Comparison of ENCODE assay signal across 8 mouse cellular contexts in the genomic region with DNA sequence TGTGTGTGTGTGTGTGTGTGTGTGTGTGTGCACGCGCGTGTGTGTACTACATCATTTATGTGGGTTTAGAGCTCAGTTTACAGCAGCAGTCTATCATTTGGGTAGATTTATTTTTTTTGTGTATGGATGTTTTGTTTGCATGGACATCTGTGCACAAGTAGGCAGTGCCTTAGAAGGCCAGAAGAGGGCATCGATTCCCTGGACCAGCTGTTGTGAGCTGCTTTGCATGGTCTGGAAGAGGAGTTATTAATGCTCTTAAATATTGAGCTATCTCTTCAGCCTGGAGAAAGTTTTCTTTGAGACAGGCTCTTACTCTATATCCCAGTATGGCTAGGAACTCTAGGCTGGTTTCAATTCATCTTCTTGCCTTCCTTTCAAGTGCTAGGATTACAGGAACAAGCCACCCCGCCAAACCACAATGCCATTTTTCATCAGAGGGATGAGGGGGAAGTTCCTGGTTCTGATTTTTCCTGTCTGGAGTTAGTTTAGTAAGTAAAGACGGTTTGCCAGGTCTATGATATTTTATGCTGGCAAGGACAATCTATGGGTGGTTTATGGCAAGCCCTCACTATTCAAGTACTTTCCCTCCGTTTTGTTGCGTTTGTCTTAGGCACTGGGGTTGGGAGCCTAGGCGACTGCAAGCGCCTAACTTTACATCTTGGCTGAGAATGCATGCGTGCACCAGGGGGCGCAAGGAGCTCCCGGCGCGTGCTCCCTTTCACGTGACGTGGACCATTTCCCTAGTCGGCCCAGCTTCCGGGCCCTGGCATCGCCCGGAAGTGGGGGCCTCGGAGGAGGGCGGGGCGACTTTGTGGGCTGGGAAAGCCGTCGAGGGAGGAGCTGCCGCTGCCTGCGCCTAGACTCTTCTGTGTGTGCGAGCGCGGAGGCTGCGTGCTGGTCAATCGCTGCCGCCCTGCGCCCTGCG. TPM values are rescaled to one million over a fixed set of nuclear protein-coding genes. Genes with fewer than 3 reads are reported as not detected.
DNase-seq lines count a peak whose midpoint lies in the region; ATAC-seq and TF ChIP-seq lines count a peak whose summit lies in the region.

A gene (plus strand): TSS at position 859 of the 925 bp plus-strand sequence.

- H3K4me3 ChIP-seq in G1E (ENCODE audit: low read depth, low read length) = peak within 1 kb of the TSS; percentile 72
- H3K4me3 ChIP-seq in forebrain, embryonic 16.5 days (replicated peaks; ENCODE audit: low read length) = peak within 1 kb of the TSS; percentile 69
- H3K4me3 ChIP-seq in lung, embryonic 15.5 days = peak within 1 kb of the TSS; percentile 51

- peaks cover 9% of the 10 kb centered on the region for H3K36me3 ChIP-seq in G1E (replicated peaks)
- H3K36me3 ChIP-seq in forebrain, embryonic 16.5 days (ENCODE audit: control insufficient read depth, insufficient read depth) = no peaks in the 10 kb centered on the region
- no peaks in the 10 kb centered on the region for H3K36me3 ChIP-seq in lung, embryonic 15.5 days

- peak within 1 kb of the TSS; percentile 62 for H3K4me2 ChIP-seq in forebrain, embryonic 16.5 days (ENCODE audit: low read length)
- peak within 1 kb of the TSS; percentile 55 for H3K4me2 ChIP-seq in lung, embryonic 15.5 days

- peak within 1 kb of the TSS; percentile 61 for H3K9ac ChIP-seq in forebrain, embryonic 16.5 days (replicated peaks; ENCODE audit: low read depth, low read length)
- H3K9ac ChIP-seq in lung, embryonic 15.5 days = peak within 1 kb of the TSS; percentile 52

- peak; percentile 26 for DNase-seq in G1E (ENCODE audit: low spot score)
- peak; percentile 83 to 87 for DNase-seq in cerebellum, adult 18-20 months
- DNase-seq in heart, postnatal 36 days = peak; percentile 84 to 89
- DNase-seq in layer of hippocampus, adult 8-10 months (ENCODE audit: low spot score in 2 of 2) = peak; percentile 80 to 90
- DNase-seq in ovary, adult 18-20 months (ENCODE audit: low spot score) = peak; percentile 86
- DNase-seq in thymus, postnatal 0 days (ENCODE audit: low spot score) = peak; percentile 94

- ATAC-seq in G1E (ENCODE audit: extremely low read depth, insufficient number of reproducible peaks, low FRiP score, poor library complexity, severe bottlenecking) = peak; percentile 90
- ATAC-seq in forebrain, embryonic 16.5 days = peak; percentile 98
- ATAC-seq in lung, embryonic 15.5 days (ENCODE audit: borderline replicate concordance, extremely low read depth, low FRiP score, low TSS enrichment) = peak; percentile 99

- no peak for TF ChIP-seq CTCF in G1E (IDR thresholded peaks at IDR 0.05; ENCODE audit: low read depth, low read length)

- 19% methylated on average over 36 of the region's 36 CpGs for WGBS in forebrain, embryonic 16.5 days
- WGBS in lung, embryonic 15.5 days = 11% methylated on average over 36 of the region's 36 CpGs

- no peaks in the 10 kb centered on the region for H3K9me3 ChIP-seq in G1E (replicated peaks)
- H3K9me3 ChIP-seq in forebrain, embryonic 16.5 days (ENCODE audit: control insufficient read depth, low read length) = no peaks in the 10 kb centered on the region
- no peaks in the 10 kb centered on the region for H3K9me3 ChIP-seq in lung, embryonic 15.5 days

- peak within 1 kb of the TSS; percentile 4; the same call in 1 of the 2 replicates for H3K27ac ChIP-seq in forebrain, embryonic 16.5 days (ENCODE audit: low read length)
- H3K27ac ChIP-seq in lung, embryonic 15.5 days = peak within 1 kb of the TSS; percentile 66

- intact Hi-C loops in heart, postnatal 36 days (cut with DNase I) = loop anchor here (1.0 to 5.0 kb wide), 5 partner anchors 51 to 161 kb away; a partner anchor contains a TSS

- H3K4me1 ChIP-seq in G1E (ENCODE audit: insufficient read depth, low read depth, low read length) = peaks cover 10% of the 10 kb centered on the region; the same call in 1 of the 2 replicates
- peaks cover 7% of the 10 kb centered on the region for H3K4me1 ChIP-seq in forebrain, embryonic 16.5 days (replicated peaks; ENCODE audit: control insufficient read depth, insufficient read depth, low read length)
- H3K4me1 ChIP-seq in lung, embryonic 15.5 days = no peaks in the 10 kb centered on the region

- H3K27me3 ChIP-seq in G1E (ENCODE audit: insufficient read depth, low read length) = no peaks in the 10 kb centered on the region
- no peaks in the 10 kb centered on the region for H3K27me3 ChIP-seq in forebrain, embryonic 16.5 days (replicated peaks; ENCODE audit: control insufficient read depth, insufficient read depth, low read length)
- H3K27me3 ChIP-seq in lung, embryonic 15.5 days = no peaks in the 10 kb centered on the region

RNA-seq across cellular contexts. Expression of the gene that starts here (rescaled TPM):
- 36.4 and 49.7 TPM in 2 replicates for total RNA-seq in G1E (2014; fragmentation: Nextera tagmentation)
- 15.5 and 20.3 TPM in 2 replicates for total RNA-seq in G1E (2017)
- 0.74 and 1.1 TPM in 2 replicates for polyA plus RNA-seq in G1E (2012)
- 17.6 and 20.7 TPM in 2 replicates for polyA plus RNA-seq in forebrain, embryonic 16.5 days (2015; fragmentation: Nextera tagmentation; extraction: Ambion mirVana)
- 10 to 100 TPM in 1 of 2 experiments, 1 to 10 TPM in 1; 7.5 to 10.5 TPM for total RNA-seq in heart, postnatal 36 days (2021)
- total RNA-seq in layer of hippocampus, adult 8-10 months (2022) = 1 to 10 TPM; 8.2 to 9.3 (median 8.7) TPM
- polyA plus RNA-seq in lung, embryonic 15.5 days (2015; fragmentation: Nextera tagmentation; extraction: Ambion mirVana) = 23.6 and 26.3 TPM in 2 replicates
- polyA plus RNA-seq in thymus, postnatal 0 days (2015; fragmentation: Nextera tagmentation; extraction: Ambion mirVana) = 9.1 and 9.5 TPM in 2 replicates

Comparison
In these comparisons a context has a peak if more than half of its experiments do, and no peak if none do; other contexts are left out.
1. Peak in every context shown above with its lines: DNase-seq, ATAC-seq, H3K4me3 ChIP-seq and H3K27ac ChIP-seq.
2. DNase-seq: peak in every context shown above with its lines; median percentile 94 in thymus, postnatal 0 days; 86 in heart, postnatal 36 days; 86 in ovary, adult 18-20 months; 85 in cerebellum, adult 18-20 months; 85 in layer of hippocampus, adult 8-10 months; 26 in G1E.